Mouse (Mus musculus): ENCODE results near the gene Ntn1. TPM values are rescaled to one million over a fixed set of nuclear protein-coding genes. Genes with fewer than 3 reads are reported as not detected.

Ntn1 gene
- polyA plus RNA-seq, 1 experiment from 2014 or later, result 12.5 TPM

GRCm38 (mm10) chr11:68381318-68381717, 19.3 kb downstream of the Ntn1 start:
- 49% methylated on average over 9 of the region's 9 CpGs for WGBS
- peaks cover 33% of the 10 kb centered on the region for H3K27me3 ChIP-seq

GRCm38 (mm10) chr11:68378946-68379764, 21.5 kb downstream of the Ntn1 start:
- Histone ChIP-seq H3K27ac (replicated peaks) (0 out of 2 replicates have a peak overlapping the region, but pooled peaks have one; percentile 39), H3K4me3 (replicated peaks) (no peak overlapping the region), H3K9ac (no peak overlapping the region), H3K4me2 (replicated peaks) (no peak overlapping the region), H3K4me1 (peaks cover 22% of the 10 kb centered on the region), H3K27me3 (peaks cover 13% of the 10 kb centered on the region), H3K9me3 (replicated peaks) (no peaks in the 10 kb centered on the region), H3K36me3 (no peaks in the 10 kb centered on the region)
- no peak for ATAC-seq (ENCODE audit: insufficient number of reproducible peaks, low FRiP score, low TSS enrichment, low read depth)
- WGBS, result 13% methylated on average over 16 of the region's 16 CpGs

More at GRCm38 (mm10) chr11:68381318-68381717, 19.3 kb downstream of the Ntn1 start:
- Histone ChIP-seq H3K4me3 (replicated peaks) (no peak overlapping the region), H3K4me1 (peaks cover 43% of the 10 kb centered on the region), H3K27ac (replicated peaks) (no peak overlapping the region), H3K4me2 (replicated peaks) (no peak overlapping the region), H3K36me3 (no peaks in the 10 kb centered on the region), H3K9ac (no peak overlapping the region), H3K9me3 (replicated peaks) (no peaks in the 10 kb centered on the region)
- 0 out of 2 replicates have a peak, but pooled peaks have one; percentile 46 for ATAC-seq (ENCODE audit: insufficient number of reproducible peaks, low FRiP score, low TSS enrichment, low read depth)

GRCm38 (mm10) chr11:68378419-68378818, 22.2 kb downstream of the Ntn1 start:
- Histone ChIP-seq H3K9me3 (replicated peaks) (no peaks in the 10 kb centered on the region), H3K27ac (replicated peaks) (no peak overlapping the region), H3K36me3 (no peaks in the 10 kb centered on the region), H3K4me3 (replicated peaks) (no peak overlapping the region), H3K4me1 (peaks cover 25% of the 10 kb centered on the region), H3K4me2 (replicated peaks) (no peak overlapping the region), H3K9ac (no peak overlapping the region), H3K27me3 (peaks cover 10% of the 10 kb centered on the region)
- ATAC-seq (ENCODE audit: insufficient number of reproducible peaks, low FRiP score, low TSS enrichment, low read depth), result no peak
- 27% methylated on average over 5 of the region's 5 CpGs for WGBS

- H3K4me3 ChIP-seq (replicated peaks), result no peak overlapping the region
- H3K9me3 ChIP-seq (replicated peaks), result no peaks in the 10 kb centered on the region
- H3K36me3 ChIP-seq, result no peaks in the 10 kb centered on the region
- no peak overlapping the region for H3K27ac ChIP-seq (replicated peaks)
- H3K4me2 ChIP-seq (replicated peaks), result no peak overlapping the region
- WGBS, result 70% methylated on average over 10 of the region's 10 CpGs
- no peak overlapping the region for H3K9ac ChIP-seq
- ATAC-seq (ENCODE audit: insufficient number of reproducible peaks, low FRiP score, low TSS enrichment, low read depth), result no peak
- H3K27me3 ChIP-seq, result no peaks in the 10 kb centered on the region
- peaks cover 10% of the 10 kb centered on the region; the same call in 1 of the 2 replicates for H3K4me1 ChIP-seq
Measured at GRCm38 (mm10) chr11:68373105-68373504, 27.5 kb downstream of the Ntn1 start.

- no peak for ATAC-seq (ENCODE audit: insufficient number of reproducible peaks, low FRiP score, low TSS enrichment, low read depth)
- H3K27me3 ChIP-seq, result no peaks in the 10 kb centered on the region
- WGBS, result 55% methylated on average over 11 of the region's 11 CpGs
- no peak overlapping the region for H3K9ac ChIP-seq
- H3K4me2 ChIP-seq (replicated peaks), result no peak overlapping the region
- H3K9me3 ChIP-seq (replicated peaks), result no peaks in the 10 kb centered on the region
- H3K36me3 ChIP-seq, result no peaks in the 10 kb centered on the region
- no peak overlapping the region for H3K4me3 ChIP-seq (replicated peaks)
- H3K4me1 ChIP-seq, result peaks cover 10% of the 10 kb centered on the region; the same call in 1 of the 2 replicates
- H3K27ac ChIP-seq (replicated peaks), result no peak overlapping the region
Measured at GRCm38 (mm10) chr11:68371609-68372008, 29.0 kb downstream of the Ntn1 start.

GRCm38 (mm10) chr11:68356901-68357300, 43.7 kb downstream of the Ntn1 start:
- Histone ChIP-seq H3K9ac (no peak overlapping the region), H3K27me3 (no peaks in the 10 kb centered on the region), H3K4me2 (replicated peaks) (no peak overlapping the region), H3K4me3 (replicated peaks) (no peak overlapping the region), H3K27ac (replicated peaks) (no peak overlapping the region), H3K9me3 (replicated peaks) (no peaks in the 10 kb centered on the region), H3K4me1 (no peaks in the 10 kb centered on the region), H3K36me3 (no peaks in the 10 kb centered on the region)
- WGBS, result 63% methylated on average over 8 of the region's 8 CpGs
- ATAC-seq (ENCODE audit: insufficient number of reproducible peaks, low FRiP score, low TSS enrichment, low read depth), result no peak

- 65% methylated on average over 8 of the region's 8 CpGs for WGBS
- H3K27ac ChIP-seq (replicated peaks), result no peak overlapping the region
- no peak overlapping the region for H3K4me2 ChIP-seq (replicated peaks)
- no peak overlapping the region for H3K4me3 ChIP-seq (replicated peaks)
- no peaks in the 10 kb centered on the region for H3K9me3 ChIP-seq (replicated peaks)
- H3K36me3 ChIP-seq, result no peaks in the 10 kb centered on the region
- H3K9ac ChIP-seq, result no peak overlapping the region
- ATAC-seq (ENCODE audit: insufficient number of reproducible peaks, low FRiP score, low TSS enrichment, low read depth), result no peak
- H3K4me1 ChIP-seq, result no peaks in the 10 kb centered on the region
- H3K27me3 ChIP-seq, result no peaks in the 10 kb centered on the region
Measured at GRCm38 (mm10) chr11:68355561-68355960, 45.1 kb downstream of the Ntn1 start.

- H3K4me1 ChIP-seq, result no peaks in the 10 kb centered on the region
- ATAC-seq (ENCODE audit: insufficient number of reproducible peaks, low FRiP score, low TSS enrichment, low read depth), result no peak
- H3K4me3 ChIP-seq (replicated peaks), result no peak overlapping the region
- H3K27me3 ChIP-seq, result no peaks in the 10 kb centered on the region
- H3K9ac ChIP-seq, result no peak overlapping the region
- H3K36me3 ChIP-seq, result no peaks in the 10 kb centered on the region
- 75% methylated on average over 3 of the region's 3 CpGs for WGBS
- no peak overlapping the region for H3K4me2 ChIP-seq (replicated peaks)
- H3K9me3 ChIP-seq (replicated peaks), result no peaks in the 10 kb centered on the region
- H3K27ac ChIP-seq (replicated peaks), result no peak overlapping the region
Measured at GRCm38 (mm10) chr11:68354848-68355247, 45.8 kb downstream of the Ntn1 start.

GRCm38 (mm10) chr11:68352236-68352635, 48.4 kb downstream of the Ntn1 start:
- Histone ChIP-seq H3K27ac (replicated peaks) (no peak overlapping the region), H3K4me1 (no peaks in the 10 kb centered on the region), H3K36me3 (no peaks in the 10 kb centered on the region), H3K4me3 (replicated peaks) (no peak overlapping the region), H3K27me3 (no peaks in the 10 kb centered on the region), H3K4me2 (replicated peaks) (no peak overlapping the region), H3K9ac (no peak overlapping the region), H3K9me3 (replicated peaks) (no peaks in the 10 kb centered on the region)
- no peak for ATAC-seq (ENCODE audit: insufficient number of reproducible peaks, low FRiP score, low TSS enrichment, low read depth)
- WGBS, result 83% methylated on average over 6 of the region's 6 CpGs

- 82% methylated on average over 12 of the region's 12 CpGs for WGBS
Measured at GRCm38 (mm10) chr11:68348851-68349250, 51.8 kb downstream of the Ntn1 start.

GRCm38 (mm10) chr11:68348083-68348482, 52.5 kb downstream of the Ntn1 start:
- Histone ChIP-seq H3K36me3 (no peaks in the 10 kb centered on the region), H3K4me3 (replicated peaks) (no peak overlapping the region), H3K4me1 (no peaks in the 10 kb centered on the region), H3K4me2 (replicated peaks) (no peak overlapping the region), H3K27ac (replicated peaks) (no peak overlapping the region), H3K27me3 (no peaks in the 10 kb centered on the region), H3K9ac (no peak overlapping the region), H3K9me3 (replicated peaks) (no peaks in the 10 kb centered on the region)
- WGBS, result 42% methylated on average over 6 of the region's 6 CpGs
- ATAC-seq (ENCODE audit: insufficient number of reproducible peaks, low FRiP score, low TSS enrichment, low read depth), result no peak

More at GRCm38 (mm10) chr11:68348851-68349250, 51.8 kb downstream of the Ntn1 start:
- H3K4me1 ChIP-seq, result no peaks in the 10 kb centered on the region
- no peak overlapping the region for H3K9ac ChIP-seq
- no peak overlapping the region for H3K27ac ChIP-seq (replicated peaks)
- H3K9me3 ChIP-seq (replicated peaks), result no peaks in the 10 kb centered on the region
- no peak overlapping the region for H3K4me3 ChIP-seq (replicated peaks)
- ATAC-seq (ENCODE audit: insufficient number of reproducible peaks, low FRiP score, low TSS enrichment, low read depth), result no peak
- no peak overlapping the region for H3K4me2 ChIP-seq (replicated peaks)
- no peaks in the 10 kb centered on the region for H3K36me3 ChIP-seq
- H3K27me3 ChIP-seq, result no peaks in the 10 kb centered on the region

- Histone ChIP-seq H3K27me3 (no peaks in the 10 kb centered on the region), H3K36me3 (no peaks in the 10 kb centered on the region), H3K4me1 (peaks cover under 1% of the 10 kb centered on the region), H3K9me3 (replicated peaks) (no peaks in the 10 kb centered on the region), H3K4me3 (replicated peaks) (no peak overlapping the region), H3K27ac (replicated peaks) (no peak overlapping the region), H3K9ac (no peak overlapping the region), H3K4me2 (replicated peaks) (no peak overlapping the region)
- WGBS, result 75% methylated on average over 5 of the region's 5 CpGs
- ATAC-seq (ENCODE audit: insufficient number of reproducible peaks, low FRiP score, low TSS enrichment, low read depth), result no peak
Measured at GRCm38 (mm10) chr11:68347508-68347907, 53.1 kb downstream of the Ntn1 start.
